Mouse (Mus musculus): ENCODE measurements around the gene Clip2.
A peak's percentile ranks its signal among the peaks of the same experiment; 100 is the strongest.

The Clip2 gene

GRCm38 (mm10) chr5:134525971-134526711, 26.1 kb downstream of the Clip2 start:
- peak; percentile 70 for DNase-seq (ENCODE audit: low read depth, low spot score)

GRCm38 (mm10) chr5:134523728-134524127, 28.5 kb downstream of the Clip2 start:
- no peak for DNase-seq (ENCODE audit: low read depth, low spot score)

- DNase-seq (ENCODE audit: low read depth, low spot score) = peak; percentile 58
Observed at GRCm38 (mm10) chr5:134522524-134522923, 29.7 kb downstream of the Clip2 start.

- DNase-seq (ENCODE audit: low read depth, low spot score) = peak; percentile 84
Observed at GRCm38 (mm10) chr5:134521806-134522205, 30.4 kb downstream of the Clip2 start.

GRCm38 (mm10) chr5:134521131-134521530, 31.1 kb downstream of the Clip2 start:
- no peak for DNase-seq (ENCODE audit: low read depth, low spot score)

- DNase-seq (ENCODE audit: low read depth, low spot score) = no peak
Observed at GRCm38 (mm10) chr5:134520120-134520519, 32.1 kb downstream of the Clip2 start.

GRCm38 (mm10) chr5:134519471-134519870, 32.8 kb downstream of the Clip2 start:
- no peak for DNase-seq (ENCODE audit: low read depth, low spot score)

GRCm38 (mm10) chr5:134512086-134512485, 40.1 kb downstream of the Clip2 start:
- DNase-seq (ENCODE audit: low read depth, low spot score) = no peak

- DNase-seq (ENCODE audit: low read depth, low spot score) = no peak
Observed at GRCm38 (mm10) chr5:134510266-134510665, 42.0 kb downstream of the Clip2 start.

- no peak for DNase-seq (ENCODE audit: low read depth, low spot score)
Observed at GRCm38 (mm10) chr5:134508965-134509364, 43.3 kb downstream of the Clip2 start.

- no peak for DNase-seq (ENCODE audit: low read depth, low spot score)
Observed at GRCm38 (mm10) chr5:134507859-134508399, 44.3 kb downstream of the Clip2 start.

- DNase-seq (ENCODE audit: low read depth, low spot score) = peak; percentile 91
Observed at GRCm38 (mm10) chr5:134507307-134507706, 44.9 kb downstream of the Clip2 start.

GRCm38 (mm10) chr5:134505810-134506292, 46.4 kb downstream of the Clip2 start:
- no peak for DNase-seq (ENCODE audit: low read depth, low spot score)

GRCm38 (mm10) chr5:134502591-134502990, 49.6 kb downstream of the Clip2 start:
- no peak for DNase-seq (ENCODE audit: low read depth, low spot score)

GRCm38 (mm10) chr5:134501453-134501852, 50.8 kb downstream of the Clip2 start:
- peak; percentile 46 for DNase-seq (ENCODE audit: low read depth, low spot score)

- DNase-seq (ENCODE audit: low read depth, low spot score) = no peak
Observed at GRCm38 (mm10) chr5:134500681-134501080, 51.6 kb downstream of the Clip2 start.

GRCm38 (mm10) chr5:134500062-134500461, 52.2 kb downstream of the Clip2 start:
- peak; percentile 77 for DNase-seq (ENCODE audit: low read depth, low spot score)

- DNase-seq (ENCODE audit: low read depth, low spot score) = no peak
Observed at GRCm38 (mm10) chr5:134497026-134497425, 55.2 kb downstream of the Clip2 start.

- DNase-seq (ENCODE audit: low read depth, low spot score) = no peak
Observed at GRCm38 (mm10) chr5:134495796-134496195, 56.4 kb downstream of the Clip2 start.

- peak; percentile 90 for DNase-seq (ENCODE audit: low read depth, low spot score)
Observed at GRCm38 (mm10) chr5:134494142-134494541, 58.1 kb downstream of the Clip2 start.

- DNase-seq (ENCODE audit: low read depth, low spot score) = no peak
Observed at GRCm38 (mm10) chr5:134492956-134493355, 59.3 kb downstream of the Clip2 start.

GRCm38 (mm10) chr5:134491712-134492417, 60.4 kb downstream of the Clip2 start:
- DNase-seq (ENCODE audit: low read depth, low spot score) = peak; percentile 94

GRCm38 (mm10) chr5:134491206-134491605, 61.0 kb downstream of the Clip2 start:
- no peak for DNase-seq (ENCODE audit: low read depth, low spot score)

Measured in ES-CJ7 (cell line).